Mouse (Mus musculus) myocyte (in vitro differentiated cells): ENCODE results near the gene Slc2a3. TPM values are rescaled to one million over a fixed set of nuclear protein-coding genes. Genes with fewer than 3 reads are reported as not detected.

Experiments used
- H3K27me3 ChIP-seq: one replicate; pipeline ENCODE4 v1.6.1; 2011; ENCODE audit not compliant: control insufficient read depth, insufficient read depth, insufficient read length
- H3K36me3 ChIP-seq: one replicate; pipeline ENCODE4 v1.6.1; 2011; ENCODE audit not compliant: control insufficient read depth, insufficient read depth
- H3K4me2 ChIP-seq: one replicate; pipeline ENCODE4 v1.6.1; 2011; ENCODE audit warnings: low read depth, control low read depth
- H3K4me3 ChIP-seq: one replicate; pipeline ENCODE4 v1.5.1; 2011; ENCODE audit warnings: mild to moderate bottlenecking, control low read depth, moderate library complexity
- H3K79me2 ChIP-seq: one replicate; pipeline ENCODE4 v1.6.1; 2011; ENCODE audit not compliant: control insufficient read depth, insufficient read depth
- H3ac ChIP-seq: one replicate; pipeline ENCODE4 v1.6.1; 2011; ENCODE audit not compliant: control insufficient read depth, insufficient read length
- CEBPB ChIP-seq: IDR thresholded peaks from 2 replicates; pipeline ENCODE4 v1.6.1; 2011; ENCODE audit warnings: mild to moderate bottlenecking, moderate library complexity; ENCODE audit not compliant: poor library complexity, insufficient read depth, severe bottlenecking
- E2F4 ChIP-seq: IDR thresholded peaks from one replicate; pipeline ENCODE4 v1.6.1; 2011; ENCODE audit warnings: mild to moderate bottlenecking, control low read depth, moderate library complexity; ENCODE audit not compliant: insufficient read depth
- MAX ChIP-seq: IDR thresholded peaks from one replicate; pipeline ENCODE4 v1.6.1; 2011; ENCODE audit warnings: low read depth, mild to moderate bottlenecking, control low read depth
- MYOD1 ChIP-seq, 3 experiments: IDR thresholded peaks; one replicate each; pipeline ENCODE4 v1.6.1; 2011; ENCODE audit warnings: control low read depth in 2 of 3, low read depth in 2 of 3, mild to moderate bottlenecking in 2 of 3, moderate library complexity in 1 of 3; ENCODE audit not compliant: insufficient read length in 2 of 3, control insufficient read depth in 1 of 3
- MYOG ChIP-seq, 3 experiments: IDR thresholded peaks; one replicate each; pipeline ENCODE4 v1.6.1; 2011; ENCODE audit warnings: control low read depth in 2 of 3, low read depth in 2 of 3, mild to moderate bottlenecking in 2 of 3; ENCODE audit not compliant: insufficient read length in 2 of 3, control insufficient read depth in 1 of 3, insufficient read depth in 1 of 3
- POLR2A ChIP-seq: IDR thresholded peaks from one replicate; pipeline ENCODE4 v1.6.1; 2011; ENCODE audit warnings: low read depth, mild to moderate bottlenecking, control low read depth, moderate library complexity; ENCODE audit not compliant: insufficient read length
- POLR2AphosphoS2 ChIP-seq: IDR thresholded peaks from one replicate; pipeline ENCODE4 v1.6.1; 2011; ENCODE audit warnings: low read depth, control low read depth; ENCODE audit not compliant: insufficient read length
- REST ChIP-seq: IDR thresholded peaks from one replicate; pipeline ENCODE4 v1.6.1; 2011; ENCODE audit warnings: mild to moderate bottlenecking, control low read depth, moderate library complexity; ENCODE audit not compliant: insufficient read depth, insufficient read length
- SRF ChIP-seq: IDR thresholded peaks from one replicate; pipeline ENCODE4 v1.6.1; 2011; ENCODE audit warnings: low read depth; ENCODE audit not compliant: control insufficient read depth, insufficient read length
- TCF12 ChIP-seq: IDR thresholded peaks from one replicate; pipeline ENCODE4 v1.6.1; 2011; ENCODE audit warnings: mild to moderate bottlenecking, control low read depth; ENCODE audit not compliant: poor library complexity, insufficient read depth, severe bottlenecking
- TCF3 ChIP-seq: IDR thresholded peaks from one replicate; pipeline ENCODE4 v1.6.1; 2011; ENCODE audit warnings: low read depth, control low read depth; ENCODE audit not compliant: insufficient read length
- USF1 ChIP-seq: IDR thresholded peaks from one replicate; pipeline ENCODE4 v1.6.1; 2011; ENCODE audit warnings: low read depth, mild to moderate bottlenecking, control low read depth, moderate library complexity
- polyA plus RNA-seq: library from polyadenylated mRNA; unstranded; fragments of >200 nt; fragmentation: generic; extraction: Trizol; gene quantifications from one replicate; pipeline ENCODE4 v1.2.1, GENCODE M21; 2012; ENCODE audit warnings: missing spikeins

Slc2a3 gene
- polyA plus RNA-seq, 1 experiment = 1.2 TPM

- Histone ChIP-seq H3K4me3 (no peak overlapping the region), H3K79me2 (no peaks in the 10 kb centered on the region), H3K27me3 (no peaks in the 10 kb centered on the region), H3K36me3 (no peaks in the 10 kb centered on the region), H3ac (no peak overlapping the region), H3K4me2 (peak overlapping the region; percentile 38)
- TF ChIP-seq POLR2A = peak; percentile 28
- TF ChIP-seq MYOD1 (IDR thresholded peaks at IDR 0.05; ENCODE audit: control insufficient read depth in 1 of 3, insufficient read length in 2 of 3, low read depth in 2 of 3) = no peak
Observed at GRCm38 (mm10) chr6:122761011-122761599, 40.3 kb downstream of the Slc2a3 start.

- no peak overlapping the region for H3ac ChIP-seq
- peak overlapping the region; percentile 60 for H3K4me2 ChIP-seq
- TF ChIP-seq MYOG (IDR thresholded peaks at IDR 0.05; ENCODE audit: control insufficient read depth in 1 of 3, insufficient read depth in 1 of 3, insufficient read length in 2 of 3, low read depth in 2 of 3) (no peak), TCF12 (no peak), TCF3 (no peak), MYOD1 (IDR thresholded peaks at IDR 0.05; ENCODE audit: control insufficient read depth in 1 of 3, insufficient read length in 2 of 3, low read depth in 2 of 3) (no peak), E2F4 (no peak), POLR2A (no peak), MAX (no peak), SRF (no peak), USF1 (no peak), REST (no peak), POLR2AphosphoS2 (no peak), CEBPB (no peak)
- H3K4me3 ChIP-seq = no peak overlapping the region
- H3K27me3 ChIP-seq = no peaks in the 10 kb centered on the region
- no peaks in the 10 kb centered on the region for H3K79me2 ChIP-seq
- H3K36me3 ChIP-seq = no peaks in the 10 kb centered on the region
Observed at GRCm38 (mm10) chr6:122758732-122759131, 42.7 kb downstream of the Slc2a3 start.

- Histone ChIP-seq H3K36me3 (no peaks in the 10 kb centered on the region), H3K4me2 (no peak overlapping the region), H3ac (no peak overlapping the region), H3K79me2 (no peaks in the 10 kb centered on the region), H3K4me3 (no peak overlapping the region), H3K27me3 (no peaks in the 10 kb centered on the region)
- TF ChIP-seq REST (no peak), TCF3 (no peak), MAX (no peak), MYOD1 (IDR thresholded peaks at IDR 0.05; ENCODE audit: control insufficient read depth in 1 of 3, insufficient read length in 2 of 3, low read depth in 2 of 3) (no peak), TCF12 (no peak), POLR2AphosphoS2 (no peak), E2F4 (no peak), USF1 (no peak), CEBPB (no peak), POLR2A (no peak), MYOG (IDR thresholded peaks at IDR 0.05; ENCODE audit: control insufficient read depth in 1 of 3, insufficient read depth in 1 of 3, insufficient read length in 2 of 3, low read depth in 2 of 3) (no peak), SRF (no peak)
Observed at GRCm38 (mm10) chr6:122755913-122756312, 45.5 kb downstream of the Slc2a3 start.

- H3K4me3 ChIP-seq = no peak overlapping the region
- no peak overlapping the region for H3K4me2 ChIP-seq
- H3ac ChIP-seq = no peak overlapping the region
- no peaks in the 10 kb centered on the region for H3K36me3 ChIP-seq
- no peaks in the 10 kb centered on the region for H3K27me3 ChIP-seq
- no peaks in the 10 kb centered on the region for H3K79me2 ChIP-seq
- no peak for TF ChIP-seq USF1
- no peak for TF ChIP-seq MAX
- TF ChIP-seq TCF3 = no peak
- TF ChIP-seq TCF12 = no peak
- TF ChIP-seq POLR2AphosphoS2 = no peak
- no peak for TF ChIP-seq CEBPB
- TF ChIP-seq REST = no peak
- no peak for TF ChIP-seq MYOG (IDR thresholded peaks at IDR 0.05; ENCODE audit: control insufficient read depth in 1 of 3, insufficient read depth in 1 of 3, insufficient read length in 2 of 3, low read depth in 2 of 3)
- no peak for TF ChIP-seq POLR2A
- no peak for TF ChIP-seq MYOD1 (IDR thresholded peaks at IDR 0.05; ENCODE audit: control insufficient read depth in 1 of 3, insufficient read length in 2 of 3, low read depth in 2 of 3)
- TF ChIP-seq E2F4 = no peak
- no peak for TF ChIP-seq SRF
Observed at GRCm38 (mm10) chr6:122750579-122750978, 50.9 kb downstream of the Slc2a3 start.

- H3K4me3 ChIP-seq = no peak overlapping the region
- H3K79me2 ChIP-seq = no peaks in the 10 kb centered on the region
- no peaks in the 10 kb centered on the region for H3K27me3 ChIP-seq
- no peak overlapping the region for H3K4me2 ChIP-seq
- H3K36me3 ChIP-seq = no peaks in the 10 kb centered on the region
- no peak for TF ChIP-seq E2F4
- no peak for TF ChIP-seq REST
- no peak for TF ChIP-seq USF1
- no peak for TF ChIP-seq MAX
- TF ChIP-seq POLR2AphosphoS2 = no peak
- no peak for TF ChIP-seq SRF
- TF ChIP-seq MYOD1 (IDR thresholded peaks at IDR 0.05; ENCODE audit: control insufficient read depth in 1 of 3, insufficient read length in 2 of 3, low read depth in 2 of 3) = no peak
- no peak for TF ChIP-seq CEBPB
- TF ChIP-seq POLR2A = no peak
- no peak for TF ChIP-seq TCF12
- no peak for TF ChIP-seq TCF3
- TF ChIP-seq MYOG (IDR thresholded peaks at IDR 0.05; ENCODE audit: control insufficient read depth in 1 of 3, insufficient read depth in 1 of 3, insufficient read length in 2 of 3, low read depth in 2 of 3) = no peak
- no peak overlapping the region for H3ac ChIP-seq
Observed at GRCm38 (mm10) chr6:122744505-122745249, 56.8 kb downstream of the Slc2a3 start.
